Mouse (Mus musculus) adrenal gland, postnatal 14 days (tissue): ENCODE results near the gene Lnx1. TPM values are rescaled to one million over a fixed set of nuclear protein-coding genes. Genes with fewer than 3 reads are reported as not detected.
A peak's percentile ranks its signal among the peaks of the same experiment; 100 is the strongest.

Source experiments
- DNase-seq: peaks from one replicate; pipeline ENCODE4 v3.0.0; 2021; ENCODE audit warnings: mixed read lengths
- total RNA-seq: library from RNA; stranded (reverse); gene quantifications from 2 replicates; pipeline ENCODE4 v1.2.3, GENCODE M21; 2021

Gene Lnx1
- total RNA-seq, 1 experiment from 2014 or later: 5.6 TPM

DNA sequence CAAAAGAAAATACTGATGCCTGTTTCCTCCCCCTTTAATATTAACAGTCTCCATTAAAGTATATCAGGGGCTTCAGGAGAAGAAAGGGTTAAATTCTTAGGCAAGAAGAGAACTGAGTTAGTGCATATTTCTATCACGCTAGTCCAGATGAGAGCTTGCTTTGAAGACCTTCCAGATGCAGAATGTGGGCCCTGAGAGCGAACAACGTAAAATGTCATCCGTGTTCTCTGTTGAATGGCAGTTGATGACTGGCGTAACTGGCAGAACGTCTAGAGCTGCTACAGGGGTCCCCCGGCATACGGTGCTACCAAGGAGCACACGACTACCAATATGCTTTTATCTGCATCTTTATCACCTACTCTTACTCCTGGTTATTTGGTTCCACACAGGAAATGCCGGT is 100.3 kb downstream of the Lnx1 start:
- DNase-seq: no peak

DNA sequence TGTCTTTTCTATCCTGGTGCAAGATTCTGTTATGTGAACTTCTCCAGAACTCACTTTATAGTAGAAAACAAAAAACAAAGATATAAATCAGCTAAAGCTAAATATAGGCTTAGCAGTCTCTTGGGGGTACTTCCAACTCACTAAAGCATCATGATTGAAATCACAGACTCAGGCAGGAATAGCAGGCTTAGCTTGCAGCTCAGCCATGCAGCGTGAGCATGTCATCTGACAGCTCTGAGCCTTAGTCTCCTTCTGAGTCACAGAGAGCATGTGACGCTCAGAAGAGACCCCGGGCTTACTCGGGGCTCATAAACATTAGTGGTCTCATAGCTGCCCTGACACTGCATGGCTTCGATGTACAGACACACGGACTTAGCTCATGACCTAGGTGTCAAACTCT is 100.7 kb downstream of the Lnx1 start:
- no peak for DNase-seq

DNA sequence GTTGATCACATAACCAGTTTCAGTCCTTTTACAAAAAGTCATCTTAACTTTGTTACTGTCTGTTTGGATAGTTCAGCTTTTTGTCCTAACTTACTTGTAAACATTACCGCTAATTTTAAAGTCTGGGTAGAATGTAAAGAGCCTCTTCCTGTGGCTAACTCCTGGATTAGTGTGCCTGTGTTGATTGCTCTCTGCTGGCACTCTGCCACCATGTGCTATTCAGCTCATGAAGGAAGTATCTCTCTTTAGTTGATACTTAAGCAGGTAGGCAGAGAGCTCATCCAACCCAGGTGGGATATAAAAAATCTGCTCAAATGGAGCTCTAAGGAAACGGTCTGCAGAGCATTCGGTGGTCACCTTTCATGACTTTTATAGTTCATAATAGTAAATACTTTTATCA is 101.5 kb downstream of the Lnx1 start:
- no peak for DNase-seq

DNA sequence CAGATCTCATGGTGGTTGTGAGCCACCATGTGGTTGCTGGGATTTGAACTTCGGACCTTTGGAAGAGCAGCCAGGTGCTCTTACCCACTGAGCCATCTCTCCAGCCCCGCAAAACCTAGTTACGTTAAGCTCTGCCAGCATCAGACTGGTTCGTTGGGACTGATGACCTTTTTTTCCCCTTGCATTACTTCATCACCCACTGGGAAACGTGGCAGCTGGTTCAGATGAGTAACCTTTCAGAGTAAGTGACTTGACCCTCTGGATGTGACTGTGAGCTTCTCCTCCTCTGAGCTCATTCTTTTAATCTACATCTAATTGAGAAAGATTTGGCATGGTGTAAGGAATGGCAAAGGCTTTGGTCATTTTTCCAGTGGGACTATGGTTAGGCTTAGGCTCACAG is 102.7 kb downstream of the Lnx1 start:
- DNase-seq: no peak

DNA sequence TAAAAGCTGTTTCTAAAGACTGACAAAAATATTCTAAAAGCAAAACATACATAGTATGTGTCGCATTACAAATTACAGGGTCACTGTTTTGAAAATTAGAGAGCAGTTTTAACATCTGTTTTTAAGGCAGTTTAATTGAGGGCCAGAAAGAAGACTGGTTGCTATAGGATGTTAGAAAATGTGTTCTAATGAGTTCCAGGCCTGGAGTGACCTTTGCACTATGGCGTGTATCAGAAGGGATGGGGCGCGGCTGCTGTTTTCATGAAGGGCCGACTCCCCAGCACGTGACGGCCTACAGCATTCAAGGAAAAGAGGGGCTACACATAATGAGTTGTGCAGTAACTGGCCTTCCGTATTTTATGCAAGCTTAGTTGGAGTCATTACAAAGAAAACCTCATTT is 109.6 kb downstream of the Lnx1 start:
- DNase-seq: no peak

DNA sequence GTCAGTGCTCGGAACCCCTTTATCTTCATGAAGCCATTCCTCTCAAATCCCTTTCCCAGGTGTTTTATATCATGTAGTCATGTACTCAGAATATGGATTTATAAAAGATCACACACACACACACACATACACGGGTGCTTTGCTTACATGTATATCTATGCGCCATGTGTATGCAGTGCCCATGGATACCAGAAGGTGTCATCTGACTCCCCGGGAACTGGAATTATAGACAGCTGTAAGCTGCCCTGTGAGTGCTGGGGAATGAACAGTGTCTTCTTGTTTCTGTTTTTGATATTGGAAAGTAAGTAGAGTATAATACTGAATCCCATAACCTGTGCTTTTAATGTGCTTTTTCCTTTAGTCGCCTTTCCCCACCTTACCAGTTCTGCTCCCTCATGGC is 111.3 kb downstream of the Lnx1 start:
- no peak for DNase-seq

DNA sequence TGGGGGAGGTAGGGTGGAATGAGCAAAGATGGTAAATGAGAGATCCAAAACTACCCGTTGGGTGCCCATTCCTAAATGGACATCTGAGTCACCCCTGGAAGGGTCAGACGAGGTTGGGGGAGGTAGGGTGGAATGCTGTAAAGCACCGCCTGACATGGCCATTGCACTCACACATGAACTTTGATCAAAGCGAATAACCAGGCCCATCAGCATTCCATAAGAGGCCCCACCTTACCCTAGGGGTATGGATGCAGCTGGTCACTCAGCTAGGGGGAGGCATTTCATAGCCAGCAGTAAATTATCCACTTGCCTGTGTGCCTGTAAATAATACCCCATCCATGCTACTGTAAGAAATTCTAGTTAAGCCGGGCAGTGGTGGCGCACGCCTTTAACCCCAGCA is 113.6 kb downstream of the Lnx1 start:
- no peak for DNase-seq

DNA sequence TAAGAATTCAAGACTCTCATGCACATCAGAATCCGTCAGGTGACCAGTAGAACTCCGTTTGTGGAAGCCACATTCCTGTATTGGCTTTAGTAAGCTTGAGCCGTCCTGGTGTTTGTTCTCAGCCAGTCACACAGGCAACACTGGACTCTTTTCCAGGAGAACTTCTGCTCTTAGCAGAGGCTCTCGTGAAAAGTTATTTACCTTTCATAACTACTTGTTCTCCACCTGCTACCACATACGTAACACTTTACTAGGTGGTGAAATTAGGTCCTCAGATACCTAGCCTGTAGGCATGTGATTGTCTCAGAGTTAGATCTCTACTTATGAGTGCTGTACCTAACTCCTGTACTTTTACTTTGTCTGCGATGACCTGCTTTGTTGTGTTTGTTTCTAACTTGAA is 130.9 kb downstream of the Lnx1 start:
- DNase-seq: no peak

DNA sequence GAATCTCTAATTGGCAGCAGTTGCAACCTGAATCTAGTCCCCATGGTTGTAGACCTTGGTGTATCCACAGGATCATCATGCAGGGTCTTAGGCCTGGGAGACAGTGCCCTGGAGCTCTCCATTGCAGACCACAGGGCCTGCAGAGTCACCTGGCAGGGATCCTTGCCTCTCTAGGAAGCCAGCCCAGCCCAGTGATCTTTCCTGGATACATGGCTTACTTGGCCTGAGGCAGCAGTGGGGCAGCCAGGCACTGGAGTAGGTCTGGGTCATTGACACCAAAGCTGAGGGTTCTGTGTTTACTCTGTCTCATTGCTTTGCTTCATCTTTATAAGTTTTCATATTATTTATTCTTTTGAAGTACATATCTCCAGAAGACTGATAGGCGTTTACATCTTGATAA is 141.6 kb downstream of the Lnx1 start:
- peak; percentile 52 for DNase-seq

DNA sequence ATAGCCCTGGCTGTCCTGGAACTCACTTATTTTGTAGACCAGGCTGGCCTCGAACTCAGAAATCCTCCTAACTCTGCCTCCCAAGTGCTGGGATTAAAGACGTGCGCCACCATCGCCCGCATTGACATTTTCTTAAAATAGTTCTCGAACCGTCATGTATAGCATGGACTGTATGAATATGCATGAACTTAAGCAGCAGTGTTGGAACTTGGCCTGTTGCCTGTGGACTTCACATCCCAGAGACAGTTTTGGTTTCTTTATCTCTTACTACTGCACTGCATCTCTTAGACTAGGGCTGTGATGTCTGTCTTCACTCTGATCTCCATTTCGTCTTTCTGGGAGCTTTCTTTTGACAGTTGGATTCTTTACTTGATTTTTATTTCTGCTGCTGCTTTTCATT is 153.1 kb downstream of the Lnx1 start:
- no peak for DNase-seq

DNA sequence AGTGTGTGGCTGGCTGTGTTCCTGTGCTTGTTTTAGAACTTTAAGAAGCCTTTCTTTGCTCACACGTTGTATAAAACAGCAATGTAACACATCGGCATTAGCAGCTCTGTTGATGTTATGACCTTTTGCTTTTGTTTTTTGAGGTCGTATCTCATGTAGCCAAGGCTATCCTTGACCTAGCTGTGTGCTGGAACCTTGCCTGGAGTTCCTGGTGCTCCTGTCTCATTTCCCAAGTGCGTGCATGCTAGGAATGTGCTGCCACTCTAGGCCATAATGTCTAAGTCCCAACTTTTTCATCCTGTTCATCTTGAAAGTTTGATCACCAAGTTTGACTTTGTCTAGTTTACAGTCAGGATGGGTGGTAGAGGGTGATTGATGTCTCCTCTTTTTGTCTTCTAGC is 157.1 kb downstream of the Lnx1 start:
- DNase-seq: peak; percentile 11

Other genes with a start within 250 kb of the Lnx1 start
- gene Scfd2, start 171.2 kb downstream of the Lnx1 start, total RNA-seq: 20.2 and 22.6 TPM in 2 replicates
- gene Fip1l1, start 167.5 kb downstream of the Lnx1 start, total RNA-seq: 56.7 and 65.8 TPM in 2 replicates